Mouse (Mus musculus): ENCODE measurements around the gene Cracr2b. TPM values are rescaled to one million over a fixed set of nuclear protein-coding genes. Genes with fewer than 3 reads are reported as not detected.

The Cracr2b gene
- total and polyA plus RNA-seq, 3 experiments: 0.73 to 6.9 TPM; not detected in 1

DNA sequence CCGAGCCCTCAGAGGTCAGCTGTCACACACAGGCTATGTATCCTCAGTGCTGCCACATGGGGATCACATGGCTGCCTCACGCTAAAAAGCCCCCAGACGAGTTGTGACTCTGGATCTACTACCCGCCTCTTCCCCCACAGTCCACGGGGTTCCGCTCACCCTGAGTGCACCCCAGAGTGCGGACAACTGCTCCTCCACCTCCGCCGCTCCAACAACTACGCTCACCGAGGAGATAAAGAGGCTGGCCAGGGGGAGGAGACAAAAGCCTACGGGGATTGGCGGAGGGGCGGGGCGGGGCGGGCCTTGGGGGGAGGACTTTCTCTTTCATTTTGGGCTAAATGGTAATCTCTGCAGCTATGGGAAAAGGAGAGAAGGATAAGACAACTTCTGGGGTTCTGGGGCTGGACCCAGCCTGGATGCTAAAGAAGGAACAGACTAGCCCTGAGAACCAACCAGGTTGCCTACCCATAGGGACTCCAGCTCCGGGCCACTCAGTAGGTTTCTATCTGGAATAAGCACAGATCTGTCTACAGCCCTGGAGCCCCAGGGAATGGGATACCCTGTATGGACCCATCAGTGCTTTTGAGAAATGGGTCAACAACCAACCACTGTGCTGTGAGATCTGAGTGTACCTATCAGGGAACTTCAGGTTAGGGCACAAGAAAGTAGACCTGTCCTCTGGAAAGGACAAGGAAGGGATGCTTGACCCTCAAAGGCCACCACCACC lies 25.6 kb upstream of the Cracr2b start (continued):
- TF ChIP-seq CHD2 (IDR thresholded peaks at IDR 0.05; ENCODE audit: low read length): no peak
- TF ChIP-seq MAX (IDR thresholded peaks at IDR 0.05; ENCODE audit: low read length): peak; percentile 39; the same call in 1 of the 2 replicates
- no peak for TF ChIP-seq UBTF (IDR thresholded peaks at IDR 0.05; ENCODE audit: borderline replicate concordance, insufficient read depth, low read depth, low read length)
- no peak for TF ChIP-seq TAL1 (IDR thresholded peaks at IDR 0.05; ENCODE audit: low read length)
- TF ChIP-seq BHLHE40 (IDR thresholded peaks at IDR 0.05; ENCODE audit: borderline replicate concordance, low read depth, low read length): no peak
- TF ChIP-seq SIN3A (IDR thresholded peaks at IDR 0.05; ENCODE audit: low read length): peak; percentile 75
- TF ChIP-seq CTCF (IDR thresholded peaks at IDR 0.05 in 2 of 3, conservative IDR thresholded peaks at IDR 0.05 in 1 of 3; ENCODE audit: control insufficient read depth in 1 of 3, insufficient read depth in 1 of 3, low read depth in 2 of 3, low read length in 3 of 3, poor library complexity in 1 of 3, severe bottlenecking in 1 of 3): no peak
- no peak for TF ChIP-seq USF2 (IDR thresholded peaks at IDR 0.05; ENCODE audit: borderline replicate concordance in 1 of 2, insufficient read depth in 1 of 2, low read depth in 1 of 2, low read length in 2 of 2)
- TF ChIP-seq ZNF384 (IDR thresholded peaks at IDR 0.05; ENCODE audit: low read depth, low read length): no peak
- no peak for TF ChIP-seq ZC3H11A (IDR thresholded peaks at IDR 0.05; ENCODE audit: low read depth, low read length)
- no peak for TF ChIP-seq JUND (IDR thresholded peaks at IDR 0.05; ENCODE audit: low read depth, low read length)

DNA sequence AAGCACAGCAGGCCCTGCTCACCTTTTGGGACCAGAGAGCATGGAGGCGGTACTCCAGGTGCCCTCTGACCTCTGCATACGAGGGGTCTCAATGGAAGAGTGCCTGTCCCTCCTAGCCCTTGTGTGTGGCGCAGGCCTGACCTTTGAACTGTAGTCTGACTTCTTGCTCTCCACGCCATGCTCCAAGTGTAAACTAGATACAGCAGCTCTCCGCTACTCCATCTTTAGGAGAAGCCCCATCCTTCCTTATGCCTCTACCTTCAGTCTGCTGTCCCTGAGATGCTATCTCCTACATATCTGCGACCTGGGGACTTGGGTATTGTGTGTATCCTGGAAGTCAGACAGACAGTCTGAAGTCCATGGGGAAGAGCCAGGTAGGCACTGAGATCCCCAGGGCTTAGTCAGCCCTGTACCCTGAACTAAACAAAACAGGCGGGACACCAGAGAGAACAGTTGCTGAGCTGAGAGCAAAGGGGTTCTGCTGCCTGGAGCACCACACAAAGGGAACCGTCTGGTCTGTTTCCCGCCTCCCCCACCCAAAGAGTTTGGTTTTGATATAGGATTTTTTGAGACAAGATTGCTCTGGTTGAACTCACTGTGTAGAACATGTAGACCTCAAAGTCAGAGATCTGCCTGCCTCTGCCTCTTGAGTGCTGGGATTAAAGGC lies 24.9 kb upstream of the Cracr2b start:
- no peaks in the 10 kb centered on the region for H3K27me3 ChIP-seq (ENCODE audit: control insufficient read depth in 1 of 2, insufficient read depth in 2 of 2, low read length in 2 of 2)
- peaks cover 0 to 20% of the 10 kb centered on the region in 2 experiments; a peak in 3 of 4 replicates for H3K36me3 ChIP-seq (ENCODE audit: control insufficient read depth in 1 of 2, insufficient read depth in 2 of 2, low read length in 2 of 2)
- peak overlapping the region; percentile 42 to 90; a peak in 2 of 4 replicates for H3K4me3 ChIP-seq (ENCODE audit: control insufficient read depth in 1 of 2, insufficient read depth in 1 of 2, low read depth in 2 of 2, low read length in 2 of 2)
- H3K4me1 ChIP-seq (ENCODE audit: control insufficient read depth in 1 of 2, insufficient read depth in 2 of 2, low read length in 2 of 2): peaks cover 4 to 22% of the 10 kb centered on the region in 2 experiments; a peak in 3 of 4 replicates
- H3K9ac ChIP-seq (ENCODE audit: control insufficient read depth, low read depth, low read length, poor library complexity, severe bottlenecking): peak overlapping the region; percentile 5; the same call in 1 of the 2 replicates
- H3K27ac ChIP-seq (ENCODE audit: control insufficient read depth, low read depth, low read length): peak overlapping the region; percentile 59; the same call in 1 of the 2 replicates
- peaks cover 28% of the 10 kb centered on the region for H3K79me2 ChIP-seq (ENCODE audit: control insufficient read depth, insufficient read depth, low read length, poor library complexity)
- no peak for DNase-seq (ENCODE audit: low read depth, low spot score)
- no peak for TF ChIP-seq CHD2 (IDR thresholded peaks at IDR 0.05; ENCODE audit: low read length)
- no peak for TF ChIP-seq SMC3 (IDR thresholded peaks at IDR 0.05; ENCODE audit: low read depth, low read length)
- no peak for TF ChIP-seq KAT2A (conservative IDR thresholded peaks at IDR 0.05; ENCODE audit: low read depth, low read length)
- TF ChIP-seq ELF1 (IDR thresholded peaks at IDR 0.05; ENCODE audit: low read depth, low read length): no peak
- H3K9me3 ChIP-seq (replicated peaks; ENCODE audit: insufficient read depth, low read length): no peaks in the 10 kb centered on the region

DNA sequence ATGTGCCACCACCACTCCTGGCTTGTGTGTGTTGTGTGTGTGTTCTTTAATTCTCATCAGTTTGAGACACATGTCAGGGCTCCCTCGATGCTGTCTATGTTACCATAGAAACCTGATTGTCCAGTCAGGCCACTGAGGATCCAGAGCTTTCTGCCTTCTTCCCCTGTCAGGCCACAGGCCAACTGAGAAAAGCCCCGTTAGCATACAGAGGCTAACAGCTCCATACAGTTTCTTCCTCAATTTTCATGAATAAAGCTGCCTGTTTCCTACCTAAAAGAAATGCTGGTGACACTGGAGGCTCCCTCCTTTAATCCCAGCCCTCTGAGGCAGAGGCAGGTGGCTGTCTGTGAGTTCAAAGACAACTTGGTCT lies 24.4 kb upstream of the Cracr2b start:
- peaks cover 0 to 20% of the 10 kb centered on the region in 2 experiments; a peak in 3 of 4 replicates for H3K36me3 ChIP-seq (ENCODE audit: control insufficient read depth in 1 of 2, insufficient read depth in 2 of 2, low read length in 2 of 2)
- H3K9ac ChIP-seq (ENCODE audit: control insufficient read depth, low read depth, low read length, poor library complexity, severe bottlenecking): peak overlapping the region; percentile 90
- H3K4me1 ChIP-seq (ENCODE audit: control insufficient read depth in 1 of 2, insufficient read depth in 2 of 2, low read length in 2 of 2): peaks cover 4 to 22% of the 10 kb centered on the region in 2 experiments; a peak in 3 of 4 replicates
- peak overlapping the region; percentile 86 to 90 for H3K4me3 ChIP-seq (ENCODE audit: control insufficient read depth in 1 of 2, insufficient read depth in 1 of 2, low read depth in 2 of 2, low read length in 2 of 2)
- TF ChIP-seq SIN3A (IDR thresholded peaks at IDR 0.05; ENCODE audit: low read length) (no peak), CTCF (IDR thresholded peaks at IDR 0.05 in 2 of 3, conservative IDR thresholded peaks at IDR 0.05 in 1 of 3; ENCODE audit: control insufficient read depth in 1 of 3, insufficient read depth in 1 of 3, low read depth in 2 of 3, low read length in 3 of 3, poor library complexity in 1 of 3, severe bottlenecking in 1 of 3) (no peak)
- H3K27ac ChIP-seq (ENCODE audit: control insufficient read depth, low read depth, low read length): peak overlapping the region; percentile 59
- peak; percentile 40 for DNase-seq (ENCODE audit: low read depth, low spot score)
- no peaks in the 10 kb centered on the region for H3K27me3 ChIP-seq (ENCODE audit: control insufficient read depth in 1 of 2, insufficient read depth in 2 of 2, low read length in 2 of 2)
- H3K9me3 ChIP-seq (replicated peaks; ENCODE audit: insufficient read depth, low read length): no peaks in the 10 kb centered on the region
- H3K79me2 ChIP-seq (ENCODE audit: control insufficient read depth, insufficient read depth, low read length, poor library complexity): peaks cover 28% of the 10 kb centered on the region
